Mouse (Mus musculus) bone marrow, adult 2 months (tissue): ENCODE data around the gene Ppil4.

Experiments
- CTCF ChIP-seq: fragments of 200-500 bp; IDR thresholded peaks from 2 replicates; pipeline ENCODE4 v1.5.1; 2011; ENCODE audit warnings: low read length, control low read depth; ENCODE audit not compliant: control insufficient read depth, insufficient read depth
- POLR2A ChIP-seq: fragments of 200-500 bp; IDR thresholded peaks from 2 replicates; pipeline ENCODE4 v1.6.1; 2011; ENCODE audit warnings: low read depth, mild to moderate bottlenecking, control low read depth, low read length, borderline replicate concordance; ENCODE audit not compliant: control insufficient read depth

GRCm38 (mm10) chr10:7864184-7864583, 71.5 kb downstream of the Ppil4 start:
- TF ChIP-seq CTCF (no peak), POLR2A (no peak)
